Mouse (Mus musculus): ENCODE measurements around the gene Nos3. TPM values are rescaled to one million over a fixed set of nuclear protein-coding genes. Genes with fewer than 3 reads are reported as not detected.

Nos3 gene
- total RNA-seq, 2 experiments from 2014 or later = not detected

- no peak for ATAC-seq (replicated peaks; ENCODE audit: low FRiP score, poor library complexity, severe bottlenecking)
Observed at GRCm38 (mm10) chr5:24366426-24366825, 1.8 kb downstream of the Nos3 start.

DNA sequence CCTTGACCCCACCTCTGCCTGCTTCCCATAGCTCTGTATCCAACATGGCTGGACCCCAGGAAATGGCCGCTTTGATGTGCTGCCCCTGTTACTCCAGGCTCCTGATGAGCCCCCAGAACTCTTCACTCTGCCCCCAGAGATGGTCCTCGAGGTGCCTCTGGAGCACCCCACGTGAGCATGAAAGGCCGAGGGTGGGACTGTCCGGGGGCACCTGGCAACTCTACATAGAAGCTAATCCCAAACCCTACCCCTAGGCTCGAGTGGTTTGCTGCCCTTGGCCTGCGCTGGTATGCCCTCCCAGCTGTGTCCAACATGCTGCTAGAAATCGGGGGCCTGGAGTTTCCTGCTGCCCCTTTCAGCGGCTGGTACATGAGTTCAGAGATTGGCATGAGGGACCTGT is 5.2 kb downstream of the Nos3 start:
- ATAC-seq (replicated peaks; ENCODE audit: low FRiP score, poor library complexity, severe bottlenecking) = no peak

GRCm38 (mm10) chr5:24373807-24374206 is 9.2 kb downstream of the Nos3 start:
- ATAC-seq (replicated peaks; ENCODE audit: low FRiP score, poor library complexity, severe bottlenecking) = no peak

DNA sequence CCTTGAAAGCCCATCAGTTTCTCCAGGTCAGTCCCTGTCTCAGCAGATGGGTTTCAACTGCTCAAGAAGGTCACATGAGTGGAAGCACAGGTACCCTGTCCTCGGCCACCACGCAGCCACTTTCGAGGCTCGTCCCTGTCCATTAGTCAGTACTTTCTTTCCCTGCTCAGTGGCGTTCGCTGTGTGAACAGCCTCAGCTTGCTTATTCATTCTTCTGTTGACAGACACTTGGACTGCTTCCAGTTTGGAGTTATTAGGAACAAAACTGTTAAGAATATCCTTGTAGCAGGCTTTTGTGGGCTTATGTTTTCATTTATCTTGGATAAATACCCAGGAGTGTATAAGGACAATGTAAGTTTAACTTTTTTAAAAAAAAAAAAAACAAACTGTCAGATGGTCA is 9.6 kb downstream of the Nos3 start:
- ATAC-seq (replicated peaks; ENCODE audit: low FRiP score, poor library complexity, severe bottlenecking) = no peak

- no peak for ATAC-seq (replicated peaks; ENCODE audit: low FRiP score, poor library complexity, severe bottlenecking)
Observed at GRCm38 (mm10) chr5:24374666-24375328, 10.2 kb downstream of the Nos3 start.

DNA sequence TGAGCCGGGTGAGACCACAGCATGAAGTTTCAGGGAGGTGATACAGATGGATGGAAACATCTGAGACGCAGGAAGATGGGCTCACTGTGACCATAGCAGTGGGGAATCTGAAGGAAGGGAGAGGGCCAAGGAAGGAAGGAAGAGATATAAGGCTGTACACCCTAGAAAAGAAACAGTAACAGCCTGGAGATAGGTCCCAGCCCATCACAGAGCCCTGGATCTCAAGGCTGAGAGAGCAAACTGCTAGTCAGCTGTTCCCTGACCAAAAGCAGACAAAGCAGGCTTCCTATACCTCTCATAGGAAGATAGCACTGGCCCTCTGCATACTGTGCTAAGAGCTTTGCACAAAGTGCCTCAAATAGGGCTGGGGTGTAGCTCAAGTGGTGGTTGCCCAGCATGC is 14.1 kb downstream of the Nos3 start:
- ATAC-seq (replicated peaks; ENCODE audit: low FRiP score, poor library complexity, severe bottlenecking) = no peak

DNA sequence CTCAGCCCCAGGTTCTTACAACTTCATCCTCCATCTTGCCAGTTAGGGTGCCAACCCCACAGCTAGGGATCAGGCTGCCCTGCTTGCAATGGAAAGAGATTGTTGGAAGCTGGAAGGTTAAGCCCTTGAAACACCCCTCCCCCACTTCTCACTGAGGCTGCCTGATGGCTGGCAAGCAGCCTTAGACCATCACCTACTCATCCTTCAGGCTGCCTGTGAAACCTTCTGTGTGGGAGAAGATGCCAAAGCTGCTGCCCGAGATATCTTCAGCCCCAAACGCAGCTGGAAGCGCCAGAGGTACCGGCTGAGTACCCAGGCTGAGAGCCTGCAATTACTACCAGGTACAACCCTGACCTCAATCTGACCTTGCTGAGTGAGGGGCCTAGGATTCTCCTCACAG is 14.9 kb downstream of the Nos3 start:
- no peak for ATAC-seq (replicated peaks; ENCODE audit: low FRiP score, poor library complexity, severe bottlenecking)

DNA sequence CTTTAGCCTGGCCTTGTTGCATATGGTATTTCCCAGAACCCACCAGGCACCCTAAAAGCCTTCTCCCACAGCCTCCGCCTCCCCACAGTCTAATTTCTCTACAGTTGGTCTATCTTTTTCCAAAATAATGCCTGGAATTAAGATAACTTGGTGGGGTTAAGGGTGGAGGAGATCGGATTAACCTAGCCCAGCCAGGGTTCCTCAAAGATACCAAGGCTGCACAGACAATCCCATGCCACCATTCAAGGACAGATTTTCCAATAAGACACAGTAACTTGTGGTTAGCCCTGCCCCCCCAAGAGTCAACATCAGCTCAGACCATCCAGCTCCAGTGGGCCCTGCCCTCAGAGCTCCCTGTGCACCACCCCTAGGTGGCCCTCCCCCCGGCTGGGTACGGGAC is 15.9 kb downstream of the Nos3 start:
- ATAC-seq (replicated peaks; ENCODE audit: low FRiP score, poor library complexity, severe bottlenecking) = no peak

DNA sequence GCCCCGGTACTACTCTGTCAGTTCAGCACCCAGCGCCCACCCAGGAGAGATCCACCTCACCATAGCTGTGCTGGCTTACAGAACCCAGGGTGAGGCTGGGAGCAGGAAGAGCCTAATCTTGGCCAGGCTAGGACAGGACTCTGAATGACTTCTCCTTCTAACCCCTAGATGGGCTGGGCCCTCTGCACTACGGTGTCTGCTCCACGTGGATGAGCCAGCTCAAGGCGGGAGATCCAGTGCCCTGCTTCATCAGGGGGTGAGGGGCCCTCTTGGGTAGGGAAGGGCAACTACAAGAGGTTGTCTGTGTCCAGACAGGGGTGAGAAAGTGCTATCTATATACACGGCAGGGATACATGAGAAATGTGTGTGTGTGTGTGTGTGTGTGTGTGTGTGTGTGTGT is 16.9 kb downstream of the Nos3 start:
- ATAC-seq (replicated peaks; ENCODE audit: low FRiP score, poor library complexity, severe bottlenecking) = no peak

DNA sequence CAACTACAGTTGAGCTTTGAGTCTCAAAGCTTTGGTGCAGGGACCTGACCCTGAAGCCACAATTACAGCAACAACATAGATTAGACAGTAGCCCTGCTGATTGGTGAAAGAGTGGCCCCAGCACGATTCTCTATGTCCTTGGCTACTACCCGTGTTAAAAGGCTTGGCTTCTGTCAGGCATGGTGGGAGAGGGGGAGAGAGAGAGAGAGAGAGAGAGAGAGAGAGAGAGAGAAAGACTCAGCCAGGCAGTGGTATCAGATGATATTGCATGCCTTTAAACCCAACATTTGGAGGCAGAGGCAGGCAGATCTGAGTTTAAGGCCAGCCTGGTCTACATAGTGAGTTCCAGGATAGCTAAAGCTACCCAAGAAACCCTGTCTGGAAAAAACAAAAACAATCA is 17.4 kb downstream of the Nos3 start:
- ATAC-seq (replicated peaks; ENCODE audit: low FRiP score, poor library complexity, severe bottlenecking) = no peak

- peak; percentile 90 for ATAC-seq (replicated peaks; ENCODE audit: low FRiP score, poor library complexity, severe bottlenecking)
Observed at GRCm38 (mm10) chr5:24383026-24383859, 18.6 kb downstream of the Nos3 start.

- no peak for ATAC-seq (replicated peaks; ENCODE audit: low FRiP score, poor library complexity, severe bottlenecking)
Observed at GRCm38 (mm10) chr5:24384407-24384806, 19.8 kb downstream of the Nos3 start.

- no peak for ATAC-seq (replicated peaks; ENCODE audit: low FRiP score, poor library complexity, severe bottlenecking)
Observed at GRCm38 (mm10) chr5:24385374-24385773, 20.8 kb downstream of the Nos3 start.

DNA sequence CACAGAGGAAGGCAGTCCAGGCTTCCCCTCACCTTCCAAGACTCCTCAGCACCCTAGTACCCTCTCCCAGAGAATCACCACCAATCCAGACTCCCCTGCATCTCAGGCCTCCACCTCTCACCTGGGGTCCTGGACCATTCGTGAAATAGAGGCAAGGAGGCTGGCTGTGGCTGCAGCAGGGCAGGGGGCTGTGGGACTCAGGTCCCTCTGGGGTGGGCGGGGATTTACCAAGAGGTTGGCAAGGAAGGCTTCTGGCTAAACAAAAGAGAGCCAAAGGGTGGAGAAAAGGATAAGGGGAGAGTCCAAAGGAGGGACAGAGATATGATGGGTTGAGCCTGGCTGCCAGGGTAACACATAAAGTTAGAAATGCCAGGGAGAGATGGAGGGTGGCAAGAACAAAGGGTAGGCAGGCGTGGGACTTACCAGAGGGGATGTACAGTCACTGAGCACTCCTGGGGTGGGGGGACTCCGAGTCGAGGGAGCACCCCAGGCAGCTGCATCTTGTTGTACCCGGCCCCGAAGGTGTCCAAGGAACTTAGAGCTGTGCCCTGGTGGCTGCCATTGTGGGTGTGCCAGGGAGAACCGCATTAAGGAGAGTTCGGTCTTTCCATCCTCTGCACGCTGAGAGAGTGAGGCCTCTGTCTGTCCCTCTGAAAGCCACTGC is 21.4 kb downstream of the Nos3 start:
- no peak for ATAC-seq (replicated peaks; ENCODE audit: low FRiP score, poor library complexity, severe bottlenecking)

DNA sequence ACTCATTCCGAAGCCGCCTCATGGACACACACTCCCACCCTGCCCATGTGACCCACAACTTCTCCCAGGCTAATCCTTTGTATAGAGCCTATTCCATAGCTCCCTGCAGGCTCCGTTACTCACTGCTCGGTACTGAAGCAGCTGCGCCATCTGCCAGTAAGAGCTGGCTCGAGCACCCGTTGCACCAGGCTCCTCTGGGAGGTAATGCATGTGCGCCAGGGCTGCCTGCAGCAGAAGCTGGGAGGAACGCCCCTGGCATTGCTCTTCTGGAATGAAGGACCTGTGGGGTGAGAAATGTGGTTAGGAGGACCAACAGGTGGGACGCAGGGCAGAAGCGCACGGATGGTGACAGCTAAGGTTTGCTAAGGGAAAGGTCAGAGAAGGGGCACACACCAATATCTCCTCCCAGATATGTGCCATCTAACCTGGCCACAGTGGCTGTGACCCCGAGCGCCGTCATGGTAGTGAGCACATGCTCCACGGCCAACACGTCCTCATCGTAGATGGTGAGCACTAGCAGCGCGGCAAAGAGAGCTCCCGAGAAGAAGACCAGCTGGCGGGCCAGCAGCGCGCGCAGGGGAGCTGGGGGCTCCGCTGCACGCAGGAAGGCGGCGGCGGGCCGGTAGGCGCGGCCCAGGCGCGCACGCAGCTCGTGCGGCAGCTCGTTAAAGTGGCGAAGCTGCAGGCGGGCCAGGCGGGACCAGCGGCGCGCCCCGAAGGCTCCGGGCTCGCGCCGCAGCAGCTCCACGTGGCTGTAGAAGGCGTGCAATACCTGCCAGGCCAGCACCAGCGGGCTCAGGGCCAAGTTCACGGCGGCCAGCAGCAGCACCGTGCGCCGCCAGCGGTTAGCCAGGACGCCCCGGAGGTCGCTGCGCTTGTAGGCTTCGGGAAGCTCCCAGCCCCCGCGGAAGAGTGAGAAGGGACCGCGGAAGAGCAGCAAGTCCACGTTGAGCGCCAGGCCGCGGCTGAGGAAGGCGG is 22.9 kb downstream of the Nos3 start:
- ATAC-seq (replicated peaks; ENCODE audit: low FRiP score, poor library complexity, severe bottlenecking) = no peak

DNA sequence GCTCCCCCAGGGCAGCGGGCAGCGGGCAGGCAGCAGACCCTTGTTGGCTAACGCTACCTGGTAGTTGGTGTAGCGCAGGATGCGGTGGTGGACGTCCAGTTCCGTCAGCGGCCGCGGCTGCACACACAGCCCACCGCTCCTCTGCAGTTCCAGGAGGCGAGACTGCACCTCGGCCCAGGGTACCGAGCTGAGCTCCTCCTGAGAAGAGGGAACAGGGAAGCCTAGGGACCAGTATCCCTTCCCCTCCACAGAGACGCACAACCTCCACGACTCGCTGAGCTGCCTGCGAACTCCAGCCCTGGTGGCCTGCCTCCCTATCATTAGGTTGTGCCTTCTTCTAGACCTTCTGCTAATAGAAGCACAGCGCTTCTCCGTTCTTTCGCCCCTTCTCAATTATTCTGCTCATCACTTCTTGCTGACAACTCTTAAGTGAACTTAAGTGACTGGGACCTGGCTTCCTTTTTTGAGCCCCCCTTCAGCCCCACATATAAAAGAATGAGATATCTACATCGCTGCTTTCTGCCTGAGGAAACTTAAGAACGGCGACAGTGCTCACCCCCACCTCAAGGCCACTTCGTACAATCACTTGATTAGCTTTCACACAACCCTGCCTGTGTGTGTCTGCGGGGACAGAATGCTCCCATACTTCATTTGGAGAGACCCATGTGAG is 23.8 kb downstream of the Nos3 start:
- no peak for ATAC-seq (replicated peaks; ENCODE audit: low FRiP score, poor library complexity, severe bottlenecking)

- ATAC-seq (replicated peaks; ENCODE audit: low FRiP score, poor library complexity, severe bottlenecking) = no peak
Observed at GRCm38 (mm10) chr5:24389011-24389657, 24.5 kb downstream of the Nos3 start.

DNA sequence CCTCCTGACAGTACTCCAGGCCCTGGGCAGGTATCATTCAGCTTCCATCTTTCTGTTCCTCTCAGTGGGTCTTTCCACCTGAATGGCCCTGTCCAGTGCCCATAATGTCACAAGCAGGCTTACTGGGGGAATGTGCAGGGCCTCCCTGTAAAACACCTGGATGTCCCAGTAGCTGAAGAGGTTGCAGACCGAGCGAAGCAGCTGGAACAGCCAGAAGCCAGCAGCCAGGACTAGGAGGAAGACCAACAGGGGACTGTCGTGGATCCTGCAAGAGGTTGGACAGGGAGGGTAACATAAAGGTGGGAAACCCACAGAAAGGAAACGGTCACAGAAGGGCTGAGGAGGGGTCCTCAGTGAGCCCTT is 25.0 kb downstream of the Nos3 start:
- no peak for ATAC-seq (replicated peaks; ENCODE audit: low FRiP score, poor library complexity, severe bottlenecking)

DNA sequence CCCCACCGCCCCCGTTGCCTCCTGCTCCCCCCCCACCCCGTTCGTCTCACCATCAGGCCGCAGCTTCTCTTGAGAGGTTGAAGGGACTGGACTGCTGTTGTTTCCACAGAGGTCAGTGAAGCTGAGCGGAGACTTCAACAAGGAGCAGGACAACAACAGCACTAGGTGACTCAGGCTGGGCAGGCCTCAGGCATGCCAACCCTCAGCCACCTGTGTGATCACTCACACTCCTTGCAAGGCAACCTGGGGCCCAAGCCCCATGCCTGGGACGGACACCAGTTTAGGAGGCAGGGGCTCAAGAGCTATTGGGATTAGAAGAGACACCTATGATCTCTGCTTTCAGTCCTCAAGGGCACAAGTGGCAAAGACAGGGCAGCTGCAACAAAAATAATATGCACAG is 27.3 kb downstream of the Nos3 start, which contains the start of gene Atg9b:
Atg9b (minus strand) TSS at position 280 of the 400 bp plus-strand sequence.
- ATAC-seq (replicated peaks; ENCODE audit: low FRiP score, poor library complexity, severe bottlenecking) = no peak
